Mouse (Mus musculus) adrenal gland, postnatal 25 days (tissue): ENCODE results near the gene Rasgrf1. TPM values are rescaled to one million over a fixed set of nuclear protein-coding genes. Genes with fewer than 3 reads are reported as not detected.

ENCODE experiments used
- DNase-seq: peaks from one replicate; pipeline ENCODE4 v3.0.0; 2021; ENCODE audit warnings: mixed read lengths
- total RNA-seq: library from RNA; stranded (reverse); gene quantifications from 2 replicates; pipeline ENCODE4 v1.2.3, GENCODE M21; 2021

The Rasgrf1 gene
- total RNA-seq, 1 experiment from 2014 or later: 15.4 TPM

- no peak for DNase-seq
Measured at GRCm38 (mm10) chr9:89970271-89970670, 60.6 kb downstream of the Rasgrf1 start.

- DNase-seq: no peak
Measured at GRCm38 (mm10) chr9:89970886-89971486, 61.3 kb downstream of the Rasgrf1 start.

- no peak for DNase-seq
Measured at GRCm38 (mm10) chr9:89972321-89972720, 62.6 kb downstream of the Rasgrf1 start.

GRCm38 (mm10) chr9:89973856-89974255 lies 64.1 kb downstream of the Rasgrf1 start:
- no peak for DNase-seq

- no peak for DNase-seq
Measured at GRCm38 (mm10) chr9:89974463-89974931, 64.8 kb downstream of the Rasgrf1 start.

GRCm38 (mm10) chr9:89976366-89976940 lies 66.7 kb downstream of the Rasgrf1 start:
- no peak for DNase-seq

GRCm38 (mm10) chr9:89979248-89979647 lies 69.5 kb downstream of the Rasgrf1 start:
- no peak for DNase-seq

- no peak for DNase-seq
Measured at GRCm38 (mm10) chr9:89982256-89982655, 72.5 kb downstream of the Rasgrf1 start.

GRCm38 (mm10) chr9:89988053-89988452 lies 78.3 kb downstream of the Rasgrf1 start:
- DNase-seq: no peak

- DNase-seq: no peak
Measured at GRCm38 (mm10) chr9:89988811-89989528, 79.3 kb downstream of the Rasgrf1 start.

- DNase-seq: no peak
Measured at GRCm38 (mm10) chr9:90006432-90006831, 96.7 kb downstream of the Rasgrf1 start.

GRCm38 (mm10) chr9:90007094-90007493 lies 97.4 kb downstream of the Rasgrf1 start:
- no peak for DNase-seq

- DNase-seq: no peak
Measured at GRCm38 (mm10) chr9:90008138-90008537, 98.4 kb downstream of the Rasgrf1 start.

- DNase-seq: no peak
Measured at GRCm38 (mm10) chr9:90011849-90012248, 102.1 kb downstream of the Rasgrf1 start.

GRCm38 (mm10) chr9:90014649-90015048 lies 104.9 kb downstream of the Rasgrf1 start:
- no peak for DNase-seq

- DNase-seq: no peak
Measured at GRCm38 (mm10) chr9:90016204-90016603, 106.5 kb downstream of the Rasgrf1 start.

GRCm38 (mm10) chr9:90020866-90021265 lies 111.2 kb downstream of the Rasgrf1 start:
- no peak for DNase-seq

- no peak for DNase-seq
Measured at GRCm38 (mm10) chr9:90021442-90021841, 111.7 kb downstream of the Rasgrf1 start.

- no peak for DNase-seq
Measured at GRCm38 (mm10) chr9:90027709-90028108, 118.0 kb downstream of the Rasgrf1 start.

GRCm38 (mm10) chr9:90033922-90034321 lies 124.2 kb downstream of the Rasgrf1 start:
- no peak for DNase-seq

GRCm38 (mm10) chr9:90035168-90035567 lies 125.5 kb downstream of the Rasgrf1 start:
- DNase-seq: no peak

GRCm38 (mm10) chr9:90035794-90036193 lies 126.1 kb downstream of the Rasgrf1 start:
- DNase-seq: no peak

GRCm38 (mm10) chr9:90036313-90036712 lies 126.6 kb downstream of the Rasgrf1 start:
- no peak for DNase-seq

GRCm38 (mm10) chr9:90038535-90038934 lies 128.8 kb downstream of the Rasgrf1 start:
- no peak for DNase-seq
